Mouse (Mus musculus) cerebellum, postnatal 36 days (tissue): ENCODE results near the gene Vmn2r65.

ENCODE experiments used
- DNase-seq, 2 experiments: peaks; one replicate each; pipeline ENCODE4 v3.0.0; 2021 to 2022; ENCODE audit warnings: mixed read lengths in 2 of 2

Gene Vmn2r65

GRCm38 (mm10) chr7:84964015-84964414, at the start of gene Vmn2r65:
Gene Vmn2r65 (minus strand): TSS chr7:84964115.
- DNase-seq: no peak

- DNase-seq: no peak
Measured at GRCm38 (mm10) chr7:85012168-85012567, 48.3 kb upstream of the Vmn2r65 start, which contains the start of gene Vmn2r66. Gene Vmn2r66 (minus strand): TSS chr7:85012268.

GRCm38 (mm10) chr7:84996694-84997093, 32.8 kb upstream of the Vmn2r65 start:
- no peak for DNase-seq
